In genomic region chr17:46116881-46117280, GRCm38 (mm10) we compare ENCODE assay signal across 21 mouse cellular contexts. TPM values are rescaled to one million over a fixed set of nuclear protein-coding genes. Genes with fewer than 3 reads are reported as not detected.
A peak's percentile ranks its signal among the peaks of the same experiment; 100 is the strongest.
DNase-seq lines count a peak whose midpoint lies in the region; ATAC-seq and TF ChIP-seq lines count a peak whose summit lies in the region.
"Had no signal": no experiment of that assay in that cellular context is flagged by ENCODE, and none has a peak within 500 bp of the region (broad histone marks: within the 10 kb centered on the region; RNA-seq: fewer than 3 reads in every experiment).

No protein-coding gene starts in this region.

- no peak for DNase-seq in forebrain, embryonic 10.5 days (ENCODE audit: extremely low spot score, low spot score)
- DNase-seq in forebrain, embryonic 14.5 days (ENCODE audit: low spot score): no peak
- peak; percentile 50 for DNase-seq in lung, embryonic 14.5 days
- no peak for DNase-seq in lung, adult 2 months
- DNase-seq in embryonic facial prominence, embryonic 14.5 days (ENCODE audit: low spot score): no peak
- DNase-seq in lung, postnatal 10 days: peak; percentile 50
- DNase-seq in left cerebral cortex, postnatal 36 days (ENCODE audit: low spot score in 2 of 2): no peak
- no peak for DNase-seq in natural killer cell, adult 2 months (ENCODE audit: low spot score in 2 of 2)
- DNase-seq: adrenal gland, adult 8-10 months; cerebellum, adult 9-10 months; kidney, adult 8-10 months; kidney, postnatal 36 days; right cerebral cortex, adult 18-20 months; thymus, postnatal 25 days had no signal

- no peak overlapping the region for H3K9ac ChIP-seq in forebrain, embryonic 14.5 days (ENCODE audit: low read length)
- H3K9ac ChIP-seq in lung, embryonic 14.5 days: no peak overlapping the region
- H3K9ac ChIP-seq in embryonic facial prominence, embryonic 14.5 days (ENCODE audit: low read depth, low read length): no peak overlapping the region
- H3K9ac ChIP-seq: hindbrain, embryonic 12.5 days; liver, embryonic 15.5 days had no signal

- TF ChIP-seq POLR2A in lung, adult 2 months (IDR thresholded peaks at IDR 0.05; ENCODE audit: borderline replicate concordance, extremely low read depth, low read depth, low read length): no peak

- H3K4me1 ChIP-seq in forebrain, embryonic 10.5 days: peaks cover 45% of the 10 kb centered on the region
- no peaks in the 10 kb centered on the region for H3K4me1 ChIP-seq in forebrain, embryonic 14.5 days (ENCODE audit: control insufficient read depth, insufficient read depth, low read length)
- peaks cover 28% of the 10 kb centered on the region for H3K4me1 ChIP-seq in lung, embryonic 14.5 days (ENCODE audit: insufficient read depth)
- peaks cover 31% of the 10 kb centered on the region for H3K4me1 ChIP-seq in lung, adult 2 months (ENCODE audit: control insufficient read depth, insufficient read depth, low read length)
- H3K4me1 ChIP-seq in embryonic facial prominence, embryonic 14.5 days (ENCODE audit: control insufficient read depth, insufficient read depth, low read length): peaks cover 21% of the 10 kb centered on the region; the same call in 1 of the 2 replicates

- H3K4me2 ChIP-seq in forebrain, embryonic 14.5 days (ENCODE audit: low read length): no peak overlapping the region
- H3K4me2 ChIP-seq in lung, embryonic 14.5 days: no peak overlapping the region
- no peak overlapping the region for H3K4me2 ChIP-seq in embryonic facial prominence, embryonic 14.5 days (ENCODE audit: low read depth, low read length)
- H3K4me2 ChIP-seq: hindbrain, embryonic 12.5 days; liver, embryonic 15.5 days had no signal

- no peak overlapping the region for H3K4me3 ChIP-seq in forebrain, embryonic 10.5 days
- no peak overlapping the region for H3K4me3 ChIP-seq in forebrain, embryonic 14.5 days (ENCODE audit: low read depth, low read length)
- H3K4me3 ChIP-seq in lung, embryonic 14.5 days (ENCODE audit: low read depth, low read length): no peak overlapping the region
- H3K4me3 ChIP-seq in lung, adult 2 months (replicated peaks; ENCODE audit: extremely low read depth, low read depth, low read length): no peak overlapping the region
- no peak overlapping the region for H3K4me3 ChIP-seq in embryonic facial prominence, embryonic 14.5 days (ENCODE audit: low read depth, low read length)
- H3K4me3 ChIP-seq: hindbrain, embryonic 12.5 days; left cerebral cortex, adult 2 months; liver, embryonic 15.5 days had no signal

- intact Hi-C loops in left cerebral cortex, postnatal 36 days (cut with DNase I): no loop called here

- no peak for TF ChIP-seq CTCF in lung, embryonic 14.5 days (IDR thresholded peaks at IDR 0.05; ENCODE audit: low read depth)
- TF ChIP-seq CTCF in lung, adult 2 months (IDR thresholded peaks at IDR 0.05; ENCODE audit: insufficient read depth, low read length): no peak

- H3K36me3 ChIP-seq in forebrain, embryonic 10.5 days (replicated peaks): peaks cover 57% of the 10 kb centered on the region
- H3K36me3 ChIP-seq in forebrain, embryonic 14.5 days (ENCODE audit: control insufficient read depth, insufficient read depth, low read length): peaks cover 35% of the 10 kb centered on the region
- H3K36me3 ChIP-seq in lung, embryonic 14.5 days (ENCODE audit: insufficient read depth): peaks cover 42% of the 10 kb centered on the region
- peaks cover 27% of the 10 kb centered on the region for H3K36me3 ChIP-seq in embryonic facial prominence, embryonic 14.5 days (ENCODE audit: control insufficient read depth, insufficient read depth, low read length)

- 83% methylated on average over 3 of the region's 3 CpGs for WGBS in forebrain, embryonic 10.5 days
- 90% methylated on average over 3 of the region's 3 CpGs for WGBS in forebrain, embryonic 14.5 days
- 67% methylated on average over 3 of the region's 3 CpGs for WGBS in lung, embryonic 14.5 days
- 61% methylated on average over 3 of the region's 3 CpGs for WGBS in lung, adult 2 months
- WGBS in embryonic facial prominence, embryonic 14.5 days: 72% methylated on average over 3 of the region's 3 CpGs

- no peaks in the 10 kb centered on the region for H3K27me3 ChIP-seq in forebrain, embryonic 10.5 days (ENCODE audit: poor library complexity, severe bottlenecking)
- H3K27me3 ChIP-seq in forebrain, embryonic 14.5 days (replicated peaks; ENCODE audit: control insufficient read depth, insufficient read depth, low read length): no peaks in the 10 kb centered on the region
- H3K27me3 ChIP-seq in lung, embryonic 14.5 days (ENCODE audit: insufficient read depth, low read length): no peaks in the 10 kb centered on the region
- H3K27me3 ChIP-seq in embryonic facial prominence, embryonic 14.5 days (replicated peaks; ENCODE audit: control insufficient read depth, insufficient read depth, low read length): no peaks in the 10 kb centered on the region
- H3K27me3 ChIP-seq: hindbrain, embryonic 12.5 days; liver, embryonic 15.5 days; Patski had no signal

- peak overlapping the region; percentile 15; the same call in 1 of the 2 replicates for H3K27ac ChIP-seq in forebrain, embryonic 10.5 days
- no peak overlapping the region for H3K27ac ChIP-seq in forebrain, embryonic 14.5 days (ENCODE audit: low read depth, low read length)
- peak overlapping the region; percentile 85 for H3K27ac ChIP-seq in lung, embryonic 14.5 days (ENCODE audit: low read depth)
- H3K27ac ChIP-seq in embryonic facial prominence, embryonic 14.5 days (replicated peaks; ENCODE audit: low read depth, low read length): peak overlapping the region; percentile 61
- H3K27ac ChIP-seq: left cerebral cortex, adult 2 months; liver, embryonic 15.5 days had no signal

- no peaks in the 10 kb centered on the region for H3K9me3 ChIP-seq in forebrain, embryonic 10.5 days
- no peaks in the 10 kb centered on the region for H3K9me3 ChIP-seq in forebrain, embryonic 14.5 days (replicated peaks; ENCODE audit: control insufficient read depth, low read length)
- H3K9me3 ChIP-seq in lung, embryonic 14.5 days (ENCODE audit: low read depth, low read length): no peaks in the 10 kb centered on the region
- H3K9me3 ChIP-seq in embryonic facial prominence, embryonic 14.5 days (ENCODE audit: control insufficient read depth, low read length): no peaks in the 10 kb centered on the region
- H3K9me3 ChIP-seq: hindbrain, embryonic 12.5 days; liver, embryonic 15.5 days had no signal

- no peak for ATAC-seq in forebrain, embryonic 14.5 days
- peak; percentile 12; the same call in 1 of the 2 replicates for ATAC-seq in lung, embryonic 14.5 days (ENCODE audit: insufficient read depth)
- ATAC-seq in embryonic facial prominence, embryonic 14.5 days (ENCODE audit: low read depth): no peak
- ATAC-seq: inflammation-experienced regulatory T-cells, adult 6 months; Patski had no signal

RNA-seq across cellular contexts. Expression of gene Mrps18a, which starts 6.1 kb away (rescaled TPM):
- 152 and 154 TPM in 2 replicates for polyA plus RNA-seq in forebrain, embryonic 10.5 days (2016; fragmentation: Nextera tagmentation; extraction: Ambion mirVana)
- 135 and 141 TPM in 2 replicates for polyA plus RNA-seq in forebrain, embryonic 14.5 days (2014; fragmentation: Nextera tagmentation; extraction: Ambion mirVana)
- polyA plus RNA-seq in lung, embryonic 14.5 days (2014; fragmentation: Nextera tagmentation; extraction: Ambion mirVana): 147 and 149 TPM in 2 replicates
- 41.3 and 44.9 TPM in 2 replicates for polyA plus RNA-seq in lung, adult 2 months (2012; rRNA removed)
- 112 and 128 TPM in 2 replicates for polyA plus RNA-seq in embryonic facial prominence, embryonic 14.5 days (2014; fragmentation: Nextera tagmentation; extraction: Ambion mirVana)
- 10 to 100 TPM; 84.1 to 88.9 TPM for total RNA-seq in left cerebral cortex, postnatal 36 days (2021)

RNA-seq across cellular contexts. Expression of gene Rsph9, which starts 27.1 kb away (rescaled TPM):
- 8.9 and 11.3 TPM in 2 replicates for polyA plus RNA-seq in forebrain, embryonic 10.5 days (2016; fragmentation: Nextera tagmentation; extraction: Ambion mirVana)
- polyA plus RNA-seq in forebrain, embryonic 14.5 days (2014; fragmentation: Nextera tagmentation; extraction: Ambion mirVana): 46.8 and 47.3 TPM in 2 replicates
- 10.4 and 10.9 TPM in 2 replicates for polyA plus RNA-seq in lung, embryonic 14.5 days (2014; fragmentation: Nextera tagmentation; extraction: Ambion mirVana)
- polyA plus RNA-seq in lung, adult 2 months (2012; rRNA removed): 26.0 and 28.1 TPM in 2 replicates
- 12.6 and 21.8 TPM in 2 replicates for polyA plus RNA-seq in embryonic facial prominence, embryonic 14.5 days (2014; fragmentation: Nextera tagmentation; extraction: Ambion mirVana)
- total RNA-seq in left cerebral cortex, postnatal 36 days (2021): 10 to 100 TPM; 17.7 to 19.5 TPM
- total RNA-seq: granulocyte monocyte progenitor cell, adult 5-6 weeks; megakaryocyte, adult 5-6 weeks had no signal

RNA-seq across cellular contexts. Expression of gene Mad2l1bp, which starts 36.5 kb away (rescaled TPM):
- polyA plus RNA-seq in forebrain, embryonic 10.5 days (2016; fragmentation: Nextera tagmentation; extraction: Ambion mirVana): 36.3 and 36.8 TPM in 2 replicates
- 29.5 and 31.6 TPM in 2 replicates for polyA plus RNA-seq in forebrain, embryonic 14.5 days (2014; fragmentation: Nextera tagmentation; extraction: Ambion mirVana)
- 41.3 and 46.5 TPM in 2 replicates for polyA plus RNA-seq in lung, embryonic 14.5 days (2014; fragmentation: Nextera tagmentation; extraction: Ambion mirVana)
- polyA plus RNA-seq in lung, adult 2 months (2012; rRNA removed): 13.1 and 13.8 TPM in 2 replicates
- polyA plus RNA-seq in embryonic facial prominence, embryonic 14.5 days (2014; fragmentation: Nextera tagmentation; extraction: Ambion mirVana): 28.1 and 30.4 TPM in 2 replicates
- total RNA-seq in left cerebral cortex, postnatal 36 days (2021): 10 to 100 TPM; 11.4 to 15.5 TPM

RNA-seq across cellular contexts. Expression of gene Gtpbp2, which starts 44.0 kb away (rescaled TPM):
- polyA plus RNA-seq in forebrain, embryonic 10.5 days (2016; fragmentation: Nextera tagmentation; extraction: Ambion mirVana): 29.8 and 30.0 TPM in 2 replicates
- 21.6 and 26.3 TPM in 2 replicates for polyA plus RNA-seq in forebrain, embryonic 14.5 days (2014; fragmentation: Nextera tagmentation; extraction: Ambion mirVana)
- 32.8 and 37.9 TPM in 2 replicates for polyA plus RNA-seq in lung, embryonic 14.5 days (2014; fragmentation: Nextera tagmentation; extraction: Ambion mirVana)
- 134 and 161 TPM in 2 replicates for polyA plus RNA-seq in lung, adult 2 months (2012; rRNA removed)
- polyA plus RNA-seq in embryonic facial prominence, embryonic 14.5 days (2014; fragmentation: Nextera tagmentation; extraction: Ambion mirVana): 27.1 and 28.2 TPM in 2 replicates
- total RNA-seq in left cerebral cortex, postnatal 36 days (2021): 100 to 1,000 TPM in 1 of 2 experiments, 10 to 100 TPM in 1; 89.4 to 135 TPM

Comparison
In these comparisons a context has a peak if more than half of its experiments do, and no peak if none do; other contexts are left out.
1. DNase-seq: peak in lung, embryonic 14.5 days (single experiment) and lung, postnatal 10 days (single experiment); none in forebrain, embryonic 10.5 days (single experiment), forebrain, embryonic 14.5 days (single experiment), lung, adult 2 months (single experiment), embryonic facial prominence, embryonic 14.5 days (single experiment), left cerebral cortex, postnatal 36 days (0 of 2) and natural killer cell, adult 2 months (0 of 2).